Mouse (Mus musculus) heart, adult 18-20 months (tissue): ENCODE data around the gene Igsf21. TPM values are rescaled to one million over a fixed set of nuclear protein-coding genes. Genes with fewer than 3 reads are reported as not detected.

Experiments
- DNase-seq, 2 experiments: peaks; one replicate each; pipeline ENCODE4 v3.0.0; 2021 to 2022; ENCODE audit warnings: mixed read lengths in 1 of 2
- total RNA-seq, 2 experiments: library from RNA; stranded (reverse); gene quantifications; 2 replicates each; pipeline ENCODE4 v1.2.3; 2021

Gene Igsf21
- total RNA-seq, 2 experiments from 2014 or later, result 0.17 to 0.33 TPM

DNA sequence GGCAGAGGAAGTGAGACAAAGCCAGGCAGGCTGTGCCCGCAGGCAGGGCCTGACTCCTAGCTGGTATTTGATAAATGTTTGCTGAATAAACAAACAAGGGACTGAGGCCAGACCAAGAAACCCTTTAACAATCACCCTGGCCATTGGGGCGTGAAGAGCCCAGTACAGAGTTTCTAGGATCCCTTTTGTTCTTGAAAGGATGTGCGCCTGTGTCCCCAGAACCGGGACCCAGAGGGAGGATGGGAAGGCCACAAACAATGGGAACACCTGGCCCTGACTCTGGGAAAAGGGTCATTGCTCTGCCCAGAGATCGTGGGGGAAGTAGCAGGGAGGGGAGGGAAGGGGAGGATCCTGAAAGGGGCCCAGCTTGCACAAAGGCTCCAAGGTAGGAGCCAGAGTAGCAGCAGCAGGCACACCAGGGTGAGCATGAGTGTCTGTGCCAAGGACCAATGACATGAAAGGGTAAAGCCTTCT lies 269.2 kb downstream of the Igsf21 start:
- DNase-seq, result no peak
